Mouse (Mus musculus) v-Abl transformed pro-B cells (cell line): Measurements from ENCODE around the gene Sema3a.
"Not testable (repeated sequence)": the region's sequence is repeated elsewhere in the genome, so short reads cannot be mapped to it uniquely, and the experiment has no call there.

Experiments
- in situ Hi-C, 2 experiments: fragments of 400-800 bp; cut with MboI; formaldehyde crosslinking; loops; one replicate each; pipeline ENCODE4 v1.15.1; 2025; ENCODE audit not compliant: unreplicated experiment in 2 of 2

Sema3a gene

GRCm38 (mm10) chr5:13413915-13414525, 288.8 kb downstream of the Sema3a start:
- in situ Hi-C loops, result no loop called here

GRCm38 (mm10) chr5:13416960-13417710, 291.9 kb downstream of the Sema3a start:
- in situ Hi-C loops, result no loop called here

GRCm38 (mm10) chr5:13421276-13421925, 296.2 kb downstream of the Sema3a start:
- in situ Hi-C loops, result no loop called here

GRCm38 (mm10) chr5:13428702-13429101, 303.5 kb downstream of the Sema3a start:
- in situ Hi-C loops, result no loop called here

- in situ Hi-C loops, result no loop called here
Observed at GRCm38 (mm10) chr5:13431827-13432226, 306.6 kb downstream of the Sema3a start.

DNA sequence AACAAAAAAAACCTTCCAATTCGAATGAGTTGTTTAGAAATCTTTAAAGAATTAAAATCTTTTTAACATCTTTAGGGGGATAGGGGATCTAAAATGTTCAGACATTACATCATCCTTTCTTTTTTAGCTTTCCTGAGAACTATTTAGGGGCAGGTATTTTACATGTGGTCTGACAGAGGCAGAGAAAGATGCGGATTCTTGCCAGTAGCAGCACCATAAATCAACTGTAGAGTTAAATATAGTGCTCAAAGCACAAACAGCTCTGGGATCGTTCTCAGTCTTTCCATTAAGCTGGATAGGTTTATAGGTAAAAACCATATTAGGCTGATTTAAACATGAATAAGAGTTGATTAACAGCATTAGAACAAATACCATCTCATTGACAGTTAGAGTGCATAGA, 307.4 kb downstream of the Sema3a start:
- in situ Hi-C loops, result no loop called here

DNA sequence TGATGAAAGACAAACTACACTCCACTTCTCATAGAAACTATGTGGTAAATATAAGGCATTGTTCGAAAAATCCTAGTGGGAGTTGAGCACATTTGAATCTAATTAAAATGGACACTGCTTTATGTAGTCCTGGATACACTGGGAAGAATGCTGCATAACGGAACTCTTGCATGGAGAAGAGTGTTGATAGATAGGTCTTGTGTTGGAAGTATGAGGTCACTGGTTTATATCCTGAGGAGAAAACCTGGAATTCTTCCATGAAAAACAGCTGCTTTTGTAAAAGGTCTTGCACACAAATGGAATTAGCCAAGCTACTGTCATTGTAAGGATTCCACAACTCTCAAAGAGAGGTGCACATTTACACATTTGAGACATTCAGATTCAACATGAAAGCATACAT, 308.1 kb downstream of the Sema3a start:
- in situ Hi-C loops, result no loop called here

GRCm38 (mm10) chr5:13441112-13441511, 315.9 kb downstream of the Sema3a start:
- in situ Hi-C loops, result no loop called here

DNA sequence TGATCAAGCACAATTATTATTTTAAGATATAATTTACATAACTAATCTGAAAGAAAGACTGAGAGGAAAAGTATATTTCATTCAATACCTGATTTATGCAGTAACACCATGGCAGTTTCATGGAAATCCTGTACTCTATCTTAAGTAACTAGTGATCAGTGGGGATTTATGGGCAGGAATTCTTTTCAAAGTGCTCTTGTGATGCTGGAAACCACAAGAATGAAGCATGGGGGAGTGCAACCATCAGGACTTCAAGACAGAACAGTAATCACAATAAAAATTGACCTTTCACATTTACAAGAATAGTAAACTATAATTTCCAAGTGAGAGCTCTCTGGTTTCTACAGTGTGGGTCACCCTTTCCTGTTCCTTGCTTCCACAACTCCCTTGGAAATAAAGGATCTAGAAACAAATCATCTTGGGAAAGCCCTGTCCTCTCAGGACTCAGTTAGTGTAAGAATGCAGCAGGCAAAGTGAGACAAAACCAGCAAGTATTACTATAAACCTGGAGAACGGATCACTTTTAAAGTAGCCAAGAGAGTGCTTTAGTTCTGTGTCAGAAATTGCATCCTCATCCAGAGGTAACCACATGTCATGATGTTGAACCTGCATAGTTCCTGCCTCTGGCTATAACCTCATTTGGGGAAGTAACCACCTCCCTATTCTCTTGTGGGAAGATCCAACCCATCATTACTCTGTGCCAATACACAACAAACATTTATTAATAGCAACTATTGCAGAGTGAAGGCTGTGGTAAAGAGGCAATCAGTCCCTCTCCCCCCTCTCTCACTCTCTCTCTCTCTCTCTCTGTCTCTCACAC, 335.2 kb downstream of the Sema3a start:
- in situ Hi-C loops, result no loop called here

DNA sequence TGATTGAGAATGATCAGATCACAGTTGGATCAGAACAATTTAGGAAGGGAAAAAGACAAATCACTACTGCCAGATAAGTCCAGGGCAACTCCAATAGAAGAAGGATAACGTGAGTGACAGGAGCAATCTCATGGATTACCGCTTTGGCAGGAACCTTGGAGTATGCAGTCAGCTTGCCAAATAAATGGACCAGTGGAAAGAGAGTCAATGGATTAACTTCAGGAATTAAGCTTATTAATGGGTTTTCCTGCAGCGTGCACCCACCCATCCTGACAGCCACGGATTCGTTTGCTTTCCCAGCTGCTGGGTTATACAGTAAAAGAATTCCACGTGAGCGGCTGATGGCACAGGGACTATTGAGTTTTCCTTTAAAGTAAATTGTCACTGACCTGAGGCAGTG, 343.6 kb downstream of the Sema3a start:
- in situ Hi-C loops, result no loop called here

GRCm38 (mm10) chr5:13469401-13469800, 344.2 kb downstream of the Sema3a start:
- in situ Hi-C loops, result no loop called here

GRCm38 (mm10) chr5:13470057-13470905, 345.1 kb downstream of the Sema3a start:
- in situ Hi-C loops, result no loop called here

DNA sequence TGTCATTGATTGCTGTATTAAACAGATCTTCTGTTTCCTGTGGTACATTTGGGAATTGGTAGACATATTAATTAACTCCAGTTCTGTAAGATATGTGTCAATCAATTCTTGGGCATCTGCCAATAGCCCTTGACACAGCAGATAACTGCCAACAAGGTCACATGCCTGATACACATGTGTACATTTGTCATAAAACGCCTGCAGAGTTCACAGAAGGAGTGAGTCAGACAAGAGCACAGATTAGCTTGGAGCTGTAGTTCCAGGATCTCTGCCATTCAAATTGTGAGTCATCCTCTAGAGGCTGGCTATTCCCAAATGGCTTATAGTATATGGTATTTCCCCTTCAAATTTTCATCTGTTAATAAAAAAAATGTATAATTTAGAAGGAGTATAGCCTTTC, 352.4 kb downstream of the Sema3a start:
- in situ Hi-C loops, result loop anchor here in 1 of 2 experiments (5.0 kb wide), 1 partner anchor 35 kb away; no protein-coding TSS in a partner anchor

DNA sequence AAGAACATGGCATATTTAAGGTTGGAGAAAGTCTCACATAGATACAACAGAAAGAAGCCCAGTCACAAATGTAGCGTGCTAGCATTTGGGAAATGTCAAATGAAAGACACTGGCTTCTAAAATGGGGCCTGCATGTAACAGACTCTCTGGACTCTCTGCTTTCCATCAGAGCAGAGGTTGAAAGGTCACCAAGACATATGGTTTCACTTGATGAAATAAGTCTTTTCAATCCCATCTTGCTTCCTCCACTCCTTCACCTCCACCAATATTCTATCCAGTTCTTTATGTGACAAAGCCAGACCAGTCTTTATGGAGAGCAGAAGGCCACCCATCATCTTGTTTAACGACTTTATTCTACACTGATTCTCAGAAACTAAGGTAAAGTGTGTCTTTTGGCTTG, 363.5 kb downstream of the Sema3a start:
- in situ Hi-C loops, result no loop called here

- in situ Hi-C loops, result not testable (repeated sequence)
Observed at GRCm38 (mm10) chr5:13495967-13496366, 370.8 kb downstream of the Sema3a start.

DNA sequence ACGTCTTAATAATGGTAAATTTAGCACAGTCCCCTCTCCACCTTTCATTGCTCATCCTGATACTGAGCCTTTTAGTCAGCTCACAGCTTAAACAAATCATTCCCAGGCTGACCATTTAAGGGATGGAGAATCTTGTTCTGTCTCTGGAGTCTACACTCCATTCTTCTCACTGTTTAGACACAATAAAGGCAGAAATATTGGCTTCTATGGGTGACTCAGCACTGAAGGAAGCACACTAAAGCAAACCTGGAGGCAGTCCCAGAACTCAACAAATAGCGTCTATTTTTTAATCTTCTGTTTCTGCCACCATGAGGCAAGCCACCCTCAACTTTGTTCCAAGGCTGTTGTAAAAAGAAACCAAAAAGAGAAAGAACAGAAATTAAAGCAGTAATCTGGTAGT, 374.6 kb downstream of the Sema3a start:
- in situ Hi-C loops, result no loop called here

DNA sequence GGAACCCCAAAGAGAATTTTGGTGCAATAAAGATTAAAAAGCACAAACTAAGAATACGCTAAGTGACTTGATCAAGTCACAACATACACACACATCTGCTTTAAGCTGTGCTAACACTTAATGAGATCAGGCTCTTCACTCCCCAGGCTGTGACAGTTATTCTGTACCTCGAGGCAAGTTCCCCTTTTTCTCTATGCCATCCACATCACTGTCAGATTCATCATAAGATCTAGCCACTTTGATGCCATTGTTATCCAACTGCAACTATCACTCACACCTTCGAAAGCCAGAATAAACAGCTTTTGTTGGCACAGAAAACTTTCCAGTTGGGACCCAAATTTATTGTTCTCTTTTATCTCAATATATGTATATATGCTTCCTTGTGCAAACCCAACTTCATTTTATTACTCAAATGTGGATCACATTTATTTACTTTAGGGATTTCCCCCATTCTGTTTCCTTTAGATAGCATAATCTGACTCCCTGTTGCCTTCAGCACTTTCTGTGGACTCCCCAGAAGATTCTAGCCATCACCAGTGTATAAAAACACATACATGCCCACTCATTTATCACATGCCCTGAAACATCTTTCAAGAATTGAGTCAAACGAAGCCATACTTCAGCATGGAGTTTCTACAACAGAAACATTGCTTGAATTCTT, 380.8 kb downstream of the Sema3a start:
- in situ Hi-C loops, result no loop called here

- in situ Hi-C loops, result no loop called here
Observed at GRCm38 (mm10) chr5:13509163-13509562, 383.9 kb downstream of the Sema3a start.

DNA sequence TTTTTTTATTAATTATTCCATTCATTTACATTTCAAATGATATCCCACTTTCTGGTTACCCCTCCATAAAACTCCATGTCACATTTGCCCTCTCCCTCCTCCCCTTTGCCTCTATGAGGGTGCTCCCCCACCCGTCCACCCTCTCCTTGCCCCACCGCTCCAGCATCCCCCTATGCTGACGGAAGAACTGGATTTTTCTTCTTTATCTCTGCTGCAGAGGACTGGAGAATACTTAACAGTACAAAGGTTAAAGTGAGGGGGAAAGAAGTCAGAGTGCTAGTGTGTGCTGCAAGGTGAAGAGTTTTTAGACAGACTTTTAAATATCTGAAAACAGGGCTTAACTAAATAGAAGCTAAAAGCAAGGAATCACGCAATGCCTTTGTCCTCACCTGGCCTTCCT, 391.8 kb downstream of the Sema3a start:
- in situ Hi-C loops, result no loop called here

- in situ Hi-C loops, result no loop called here
Observed at GRCm38 (mm10) chr5:13525597-13525996, 400.4 kb downstream of the Sema3a start.
